Mouse (Mus musculus): ENCODE data around the gene Dgki. TPM values are rescaled to one million over a fixed set of nuclear protein-coding genes. Genes with fewer than 3 reads are reported as not detected.

Dgki gene
- polyA plus RNA-seq, 2 experiments from 2014 or later, result 0.21 TPM; not detected in 1

- no peak for ATAC-seq
Measured at GRCm38 (mm10) chr6:37004914-37005313, 295.1 kb downstream of the Dgki start.

GRCm38 (mm10) chr6:37003235-37003634 is 296.7 kb downstream of the Dgki start:
- ATAC-seq, result no peak

- no peak for ATAC-seq
Measured at GRCm38 (mm10) chr6:36998942-36999341, 301.0 kb downstream of the Dgki start.

DNA sequence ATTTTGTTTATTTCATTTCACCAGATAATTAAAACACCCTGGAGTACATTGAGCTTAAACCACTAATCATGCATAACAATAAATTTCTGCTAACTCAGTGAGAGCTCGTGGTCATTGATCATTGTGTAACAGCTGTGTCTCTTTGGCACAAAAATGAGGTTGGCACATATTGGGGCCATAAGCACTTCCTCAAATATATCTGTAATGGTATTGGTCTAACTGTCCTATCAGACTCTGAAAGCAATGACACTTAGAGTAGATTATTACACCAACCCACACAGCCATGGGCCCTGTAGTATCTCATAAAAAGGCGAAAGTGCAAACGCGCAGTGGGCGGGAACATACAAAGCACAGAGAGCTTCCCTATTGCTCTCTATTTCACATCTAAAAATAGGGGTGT is 305.7 kb downstream of the Dgki start:
- ATAC-seq, result no peak

DNA sequence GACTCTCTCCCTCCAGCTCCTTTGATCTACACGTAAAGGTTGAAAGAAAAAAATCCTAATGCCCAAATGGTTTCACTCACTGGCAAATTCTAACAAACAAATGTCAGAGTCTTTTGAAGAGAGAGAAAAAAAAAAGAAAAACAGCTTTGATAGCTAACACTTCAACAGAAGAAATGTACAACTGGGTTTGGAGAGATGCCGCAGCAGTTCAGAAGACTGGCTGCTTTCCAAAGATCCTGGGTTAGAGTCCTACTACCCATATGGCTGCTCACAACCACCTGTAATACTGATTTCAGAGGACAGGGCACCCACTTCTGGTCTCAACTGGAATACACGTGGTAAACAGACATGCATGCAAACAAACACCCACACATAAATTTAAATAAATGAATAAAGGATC is 309.8 kb downstream of the Dgki start:
- ATAC-seq, result no peak

GRCm38 (mm10) chr6:36988800-36989199 is 311.2 kb downstream of the Dgki start:
- no peak for ATAC-seq

- ATAC-seq, result no peak
Measured at GRCm38 (mm10) chr6:36981646-36982045, 318.3 kb downstream of the Dgki start.

DNA sequence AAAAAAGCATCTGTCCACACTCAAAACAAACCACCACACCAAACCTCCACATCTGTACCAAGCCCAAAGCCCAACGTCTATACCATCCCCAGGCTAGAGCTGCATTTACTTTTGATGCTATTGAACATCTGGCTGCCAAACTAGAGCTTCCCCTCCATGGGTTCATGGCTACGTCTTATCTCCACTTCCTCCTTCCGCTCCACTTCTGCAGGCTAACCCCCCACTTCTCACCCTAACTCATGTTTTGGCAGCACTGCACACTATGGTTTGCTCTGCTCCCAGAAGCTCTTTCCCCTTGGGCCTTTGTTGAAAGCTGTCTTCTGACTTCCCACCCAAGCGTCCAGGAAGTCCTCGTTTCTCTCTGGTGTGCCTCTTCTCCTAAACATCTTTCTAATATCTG is 319.5 kb downstream of the Dgki start:
- ATAC-seq, result no peak

DNA sequence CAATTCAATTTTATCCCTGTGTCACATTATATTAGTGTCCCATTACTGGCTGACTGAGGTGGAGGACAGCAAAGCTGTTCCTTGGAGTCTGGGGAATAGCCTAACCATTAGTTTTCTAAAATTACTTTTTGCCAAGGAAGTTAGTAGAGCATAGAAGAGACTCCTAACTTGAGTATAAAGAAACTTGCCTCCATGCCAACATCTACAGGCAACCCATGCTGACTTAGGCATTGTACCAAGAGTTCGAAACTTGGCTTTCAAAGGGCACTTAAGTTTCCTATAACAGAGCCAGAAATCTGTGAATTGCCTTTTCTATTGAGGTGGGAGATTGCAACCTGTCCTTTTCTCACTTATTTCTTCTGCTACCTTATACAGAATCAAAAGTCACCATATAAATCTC is 321.8 kb downstream of the Dgki start:
- ATAC-seq, result no peak

DNA sequence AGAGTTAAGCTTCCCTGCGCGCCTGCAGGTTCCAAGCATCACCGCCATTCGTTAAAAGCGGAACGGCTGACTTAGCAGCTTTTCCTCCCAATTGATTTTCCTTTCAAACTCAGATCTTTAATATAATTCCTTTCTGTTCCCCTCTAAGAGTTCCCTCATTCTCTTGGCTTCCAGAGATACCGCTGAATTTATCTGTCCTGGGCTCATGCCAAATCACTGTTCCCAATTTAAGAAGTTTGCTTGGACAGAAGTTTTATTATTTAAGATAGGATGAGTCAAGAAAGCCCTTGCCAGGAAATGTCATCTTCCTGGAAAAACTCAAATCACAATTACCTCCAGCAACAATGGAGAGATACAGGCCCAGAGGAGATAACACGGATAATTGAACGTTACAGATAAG is 326.9 kb downstream of the Dgki start:
- ATAC-seq, result no peak

DNA sequence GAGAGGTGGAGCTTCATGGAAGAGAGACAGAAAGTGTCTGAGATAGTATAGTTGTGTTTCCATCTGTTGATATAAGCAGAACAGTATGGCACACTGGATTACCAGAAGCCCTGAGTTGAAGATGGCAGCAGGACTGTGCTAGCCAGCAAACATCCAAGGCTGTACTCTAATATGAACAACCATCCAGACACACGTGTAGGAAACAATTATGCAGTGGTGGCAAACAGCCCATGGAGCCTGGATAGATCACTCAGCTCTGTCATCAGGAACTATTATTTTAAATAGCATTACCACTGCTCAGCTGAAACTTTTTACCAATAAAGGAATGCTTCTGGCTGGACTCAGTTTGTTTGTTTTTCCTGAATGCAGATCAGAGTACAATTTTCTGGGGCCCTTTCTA is 327.5 kb downstream of the Dgki start:
- no peak for ATAC-seq

DNA sequence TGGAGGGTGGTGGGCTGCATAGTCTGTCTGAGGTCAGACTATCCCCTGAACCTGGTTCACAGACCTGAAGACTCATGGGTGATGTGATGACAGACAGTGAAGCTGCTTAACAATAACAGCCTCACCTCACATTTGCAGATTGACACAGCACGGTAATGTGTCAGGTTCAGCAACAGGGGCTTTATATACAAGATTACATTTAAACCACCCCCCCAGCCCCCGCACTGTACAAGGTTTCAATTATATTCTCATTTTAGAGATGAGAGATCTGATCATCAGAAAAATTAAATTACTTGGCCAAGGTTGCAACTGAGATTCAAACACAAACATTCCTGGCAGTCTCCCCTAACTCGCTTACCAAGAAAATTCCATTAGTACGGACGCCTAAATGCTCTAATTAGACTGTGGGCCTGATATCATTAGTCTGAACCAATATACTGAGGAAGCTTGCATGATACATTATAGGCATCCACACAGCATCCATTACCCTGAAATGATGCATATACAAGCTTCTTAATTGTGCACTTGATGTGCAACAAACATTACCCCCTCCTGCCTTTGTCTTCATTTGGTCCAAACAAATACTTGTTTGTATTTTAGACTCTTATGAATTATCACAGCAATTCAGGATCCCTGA is 330.6 kb downstream of the Dgki start:
- no peak for ATAC-seq

DNA sequence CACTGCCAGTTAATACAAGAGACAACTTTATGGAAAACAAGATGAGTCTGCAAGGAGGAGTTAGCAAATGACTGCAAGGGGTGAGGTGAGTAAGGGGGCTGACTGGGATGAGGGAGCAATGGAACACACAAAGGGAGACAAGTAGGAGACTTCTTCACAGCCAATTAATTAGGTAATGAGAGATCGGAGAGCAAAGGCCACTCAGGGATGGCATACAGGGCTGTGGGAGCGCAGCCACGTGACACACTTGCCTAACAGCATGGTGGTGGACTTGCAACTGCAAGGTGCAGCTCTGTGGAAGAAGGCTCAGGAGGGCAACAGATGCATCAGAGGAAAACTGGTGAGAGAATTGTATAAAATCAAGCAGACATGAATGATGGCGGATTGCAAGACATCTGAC is 339.3 kb downstream of the Dgki start:
- no peak for ATAC-seq

- no peak for ATAC-seq
Measured at GRCm38 (mm10) chr6:36955293-36955692, 344.7 kb downstream of the Dgki start.

DNA sequence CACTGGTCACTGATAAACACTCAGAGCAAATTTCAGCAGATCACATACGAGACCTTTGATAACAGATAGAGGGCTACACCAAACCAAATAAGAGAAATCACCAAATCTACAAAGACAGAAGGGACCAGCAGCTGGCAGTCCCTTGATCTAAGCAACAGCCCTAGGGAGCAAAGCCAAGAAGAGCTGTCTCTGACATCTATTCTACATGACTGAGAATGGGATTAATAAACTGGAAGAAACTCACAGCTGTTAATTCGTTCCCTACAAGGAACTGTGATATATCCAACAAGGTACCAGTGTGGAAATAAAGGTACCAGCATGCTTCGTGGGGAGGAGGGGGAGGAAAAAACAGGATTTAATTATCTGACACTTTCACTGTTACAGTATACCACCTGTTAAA is 349.3 kb downstream of the Dgki start:
- ATAC-seq, result no peak

- no peak for ATAC-seq
Measured at GRCm38 (mm10) chr6:36947861-36948260, 352.1 kb downstream of the Dgki start.

DNA sequence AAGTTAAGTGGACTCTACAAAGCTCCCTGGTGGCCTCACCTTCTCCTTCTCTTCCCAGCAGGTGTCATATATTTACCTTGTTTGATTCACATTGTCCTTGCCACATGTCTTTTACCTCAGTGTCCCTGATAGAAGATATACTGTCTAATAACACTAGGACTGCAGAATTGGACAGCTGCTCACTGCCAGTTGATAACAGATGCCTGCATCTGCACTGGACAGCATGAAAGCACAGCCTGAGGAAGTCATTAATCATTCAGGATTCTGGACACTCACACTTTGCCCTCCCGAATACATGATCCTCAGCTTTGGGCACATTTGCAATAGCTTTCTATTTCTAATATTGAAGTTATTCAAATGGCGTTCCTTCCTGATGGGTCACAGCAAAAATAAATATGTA is 362.5 kb downstream of the Dgki start:
- ATAC-seq, result no peak

- ATAC-seq, result no peak
Measured at GRCm38 (mm10) chr6:36936816-36937215, 363.2 kb downstream of the Dgki start.

DNA sequence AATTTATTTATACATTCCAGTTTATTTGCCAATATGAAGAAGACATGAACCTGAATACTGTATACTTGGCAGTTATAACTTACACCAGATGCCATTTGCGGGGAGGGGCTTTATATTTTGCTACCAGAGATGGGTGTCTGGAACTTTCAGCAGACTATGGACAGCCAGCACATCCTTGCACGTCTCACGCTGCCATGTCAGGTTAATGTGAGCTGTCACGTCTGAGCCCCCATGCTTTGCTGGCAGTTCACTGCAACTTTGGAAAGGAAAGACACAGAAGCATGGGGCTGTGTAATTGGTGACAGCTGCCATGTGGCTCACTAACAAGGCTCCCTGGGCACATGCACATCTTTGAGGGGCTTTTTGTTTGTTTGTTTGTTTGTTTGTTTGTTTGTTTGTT is 368.5 kb downstream of the Dgki start:
- no peak for ATAC-seq

DNA sequence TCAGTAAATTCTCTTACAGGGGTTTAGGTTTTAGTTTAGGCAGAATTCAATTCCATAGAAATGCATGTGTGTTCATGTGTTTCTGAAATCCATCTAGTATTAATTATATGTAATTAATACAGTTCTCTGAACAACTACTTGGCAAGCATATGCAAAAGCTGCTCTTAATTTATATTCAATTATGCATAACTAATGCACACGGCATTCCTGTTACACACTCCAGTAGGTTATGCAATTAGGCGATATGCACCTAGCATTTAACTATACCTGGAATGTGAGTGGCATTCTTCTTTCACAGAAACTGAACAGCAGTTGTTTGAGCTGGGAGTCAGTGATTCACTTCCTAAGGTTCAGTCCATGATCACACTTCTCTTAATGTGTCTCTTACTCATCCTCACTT is 370.2 kb downstream of the Dgki start:
- ATAC-seq, result no peak

- no peak for ATAC-seq
Measured at GRCm38 (mm10) chr6:36926455-36926854, 373.5 kb downstream of the Dgki start.

GRCm38 (mm10) chr6:36922006-36922405 is 378.0 kb downstream of the Dgki start:
- no peak for ATAC-seq

GRCm38 (mm10) chr6:36911586-36911985 is 388.4 kb downstream of the Dgki start:
- no peak for ATAC-seq

DNA sequence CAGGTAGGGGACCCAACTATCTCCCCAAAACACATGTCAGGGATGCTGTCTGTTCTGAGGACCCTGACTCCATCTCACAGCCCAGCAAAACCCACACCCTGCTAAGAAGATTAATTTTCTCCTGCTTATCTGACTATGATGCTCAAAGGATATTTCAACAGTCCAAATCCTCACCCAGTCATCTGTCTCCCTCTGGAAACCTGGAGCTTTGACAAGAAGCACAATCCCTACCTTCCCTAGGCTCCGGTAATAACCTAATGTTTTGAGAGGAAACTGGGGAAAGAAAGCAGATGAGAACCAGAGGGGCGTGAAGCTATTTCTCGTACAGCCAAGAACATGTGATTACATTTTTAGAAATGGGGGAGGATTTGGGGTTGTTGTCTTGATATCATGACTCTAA is 392.8 kb downstream of the Dgki start:
- ATAC-seq, result no peak

- no peak for ATAC-seq
Measured at GRCm38 (mm10) chr6:36905965-36906364, 394.0 kb downstream of the Dgki start.
